Mouse (Mus musculus): ENCODE measurements at regions not wholly inside any gene's neighbourhood (a gene's known extent, or its start where the extent isn't known, plus 50 kb on each side); places are given as distances from the start of the nearest gene placed in this dataset.
A peak's percentile ranks its signal among the peaks of the same experiment; 100 is the strongest.
"Not testable (repeated sequence)": the region's sequence is repeated elsewhere in the genome, so short reads cannot be mapped to it uniquely, and the experiment has no call there.

DNA sequence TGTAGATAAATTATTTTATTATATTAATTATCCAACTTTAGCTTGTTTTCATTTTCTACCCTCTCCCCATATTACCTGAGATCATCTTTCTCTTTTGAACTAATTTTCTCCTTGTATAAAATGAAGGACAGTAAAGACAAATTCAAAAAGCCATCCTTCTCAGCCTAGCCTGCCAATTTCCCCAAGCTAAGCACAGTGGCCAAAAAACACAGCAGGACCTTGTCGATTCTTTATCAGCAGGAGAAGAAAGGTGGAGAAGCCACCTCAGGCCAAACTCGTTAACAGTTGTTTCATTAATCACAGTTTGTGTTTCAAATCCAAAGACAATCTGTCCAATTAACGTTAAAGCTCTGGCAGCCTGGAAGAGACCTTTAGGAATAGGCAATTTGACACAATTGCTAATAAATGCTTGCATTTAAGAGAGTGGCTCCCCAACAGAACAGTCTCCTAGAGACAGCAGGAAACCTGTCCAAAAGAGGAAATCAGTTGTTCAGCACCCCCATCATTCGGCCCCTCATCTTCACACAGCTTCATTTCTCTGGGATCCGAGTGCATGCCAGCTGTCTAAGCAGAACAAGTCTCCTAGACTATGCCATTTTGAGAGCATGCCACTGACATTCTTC is 135.7 kb upstream of the Tlr4 start:
- DNase-seq: no peak

DNA sequence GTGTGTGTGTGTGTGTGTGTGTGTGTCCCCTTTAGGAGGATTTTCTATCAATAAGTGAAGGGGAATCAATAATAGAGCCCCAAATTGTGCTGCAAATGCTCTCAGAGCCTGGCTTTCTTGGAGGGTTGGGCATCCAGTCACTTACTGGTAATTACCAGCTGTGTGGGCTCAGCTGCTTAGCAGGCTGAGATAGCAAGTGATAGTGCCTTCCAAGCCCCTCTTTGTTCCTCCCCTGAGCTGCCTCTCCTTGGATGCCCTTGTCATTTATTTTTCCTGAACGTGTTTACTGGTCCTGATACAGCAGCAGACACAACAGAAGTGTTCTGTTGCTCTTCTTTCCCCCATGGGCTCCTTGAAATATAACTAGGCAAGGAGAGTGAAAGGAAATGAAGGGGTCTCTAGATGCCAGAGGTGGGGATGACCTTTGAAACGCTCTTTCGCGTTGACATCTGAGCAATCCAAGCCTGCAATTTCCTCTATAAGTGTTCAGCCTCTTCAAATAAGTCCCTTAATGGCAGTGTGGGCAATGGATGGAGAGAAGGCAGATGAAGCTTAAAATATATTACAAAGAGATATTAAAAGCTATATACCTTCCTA is 133.3 kb upstream of the Tlr4 start:
- no peak for DNase-seq

DNA sequence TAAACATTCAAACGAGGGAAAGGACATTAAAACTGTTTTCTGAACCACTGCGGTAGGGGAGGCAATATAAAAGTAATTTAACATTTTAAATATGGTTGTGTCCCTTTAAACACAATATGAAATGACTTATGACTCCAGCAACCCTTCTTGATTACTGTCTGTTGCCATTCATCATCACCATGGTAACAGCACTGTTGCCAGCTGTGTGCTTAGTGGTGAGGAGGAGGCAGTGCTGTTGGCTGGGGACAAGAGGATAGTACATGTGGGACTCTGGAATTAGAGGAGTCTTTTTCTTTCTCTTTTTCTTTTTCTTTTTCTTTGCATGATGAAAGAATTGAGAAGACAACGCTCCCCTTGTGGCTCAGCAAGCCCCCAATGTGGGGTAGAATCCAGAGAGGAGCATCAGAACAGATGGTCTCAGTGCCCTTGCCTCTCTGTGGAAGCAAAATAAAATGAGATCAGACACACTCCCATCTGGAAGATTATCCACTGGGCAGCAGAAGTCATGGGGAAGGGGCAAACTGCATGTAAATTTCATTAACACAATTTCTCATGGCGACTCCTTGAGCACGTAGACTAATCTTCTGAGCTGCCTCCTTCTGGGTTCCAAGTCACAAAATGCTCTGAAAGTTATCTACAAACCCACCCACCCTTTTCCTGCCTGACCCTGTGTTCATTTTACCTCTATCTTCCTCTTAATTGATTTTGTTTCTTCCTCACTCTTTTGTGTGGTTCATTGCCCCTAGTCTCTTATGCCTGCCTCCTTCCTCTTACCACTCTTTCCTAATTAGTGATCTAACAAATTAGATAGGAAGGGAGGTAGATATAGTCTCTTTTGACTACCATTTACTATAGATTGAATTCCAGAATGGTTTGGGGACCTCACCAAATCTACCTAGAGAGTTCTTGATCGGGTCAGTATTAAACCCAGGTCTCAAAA is 111.3 kb upstream of the Tlr4 start:
- no peak for DNase-seq

DNA sequence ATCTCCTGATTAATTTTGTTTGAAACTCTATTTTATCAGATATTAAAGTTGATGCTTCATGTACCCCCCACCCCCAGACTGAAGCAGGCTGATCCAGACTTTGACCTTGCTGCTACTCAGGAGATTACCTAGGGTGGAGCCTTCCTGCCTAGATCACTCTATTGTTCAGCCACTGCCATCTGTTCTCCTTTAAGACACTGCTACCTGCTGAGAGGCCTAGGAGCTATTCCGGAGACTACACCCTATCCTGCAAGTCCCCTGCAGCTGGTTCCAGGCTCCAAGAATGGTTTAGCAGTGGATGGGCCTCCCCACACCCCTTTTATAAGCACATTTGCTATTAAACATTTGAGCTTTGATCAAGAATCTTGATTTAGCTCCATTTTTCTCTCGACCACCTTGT is 90.0 kb upstream of the Tlr4 start:
- no peak for DNase-seq

DNA sequence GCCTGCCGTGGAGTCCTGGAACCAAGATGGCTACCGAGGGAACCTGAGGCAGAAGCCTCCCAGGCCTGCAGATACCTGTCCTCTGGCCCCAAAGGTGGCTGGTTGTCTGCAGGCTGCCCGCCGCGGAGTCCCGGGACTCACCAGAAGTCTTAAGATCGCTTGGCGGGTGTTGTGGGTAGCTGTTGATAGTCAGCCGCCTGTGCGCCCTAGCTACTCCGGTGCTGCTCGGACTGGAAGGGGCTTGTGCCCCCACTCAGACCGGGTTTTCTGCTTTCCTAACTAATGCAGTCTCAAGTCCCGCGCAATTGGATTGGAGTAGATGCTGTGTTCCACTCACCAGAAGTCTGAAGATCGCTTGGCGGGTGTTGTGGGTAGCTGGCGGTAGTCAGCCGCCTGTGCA is 84.0 kb upstream of the Tlr4 start:
- not testable (repeated sequence) for DNase-seq

DNA sequence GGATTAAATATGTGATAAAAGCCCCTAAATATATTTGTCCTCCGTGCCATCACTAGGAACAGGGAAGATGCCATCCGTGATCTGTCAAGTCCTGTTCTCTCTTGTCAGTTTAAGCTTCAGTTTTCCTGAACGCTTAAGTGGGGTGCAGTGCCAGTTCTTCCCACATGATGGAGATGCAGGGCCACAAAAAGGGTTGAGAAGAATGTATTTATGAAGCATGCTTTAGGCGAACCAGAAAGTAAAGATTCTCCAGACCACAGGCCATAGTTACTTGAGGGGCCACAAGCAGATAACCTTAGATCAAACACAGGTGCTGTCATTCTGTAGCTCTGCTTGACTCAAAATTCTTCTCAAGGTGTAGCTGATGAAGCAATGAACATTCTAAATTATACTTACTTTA is 58.6 kb upstream of the Tlr4 start:
- DNase-seq: peak; percentile 22 to 36

All from lung, adult 18-20 months (tissue).